Mouse (Mus musculus) kidney, embryonic 15.5 days (tissue): ENCODE data around the gene Pgm3. TPM values are rescaled to one million over a fixed set of nuclear protein-coding genes. Genes with fewer than 3 reads are reported as not detected.

Source experiments
- ATAC-seq: fragments of 200-750 bp; cut with Nextera tagmentation; replicated peaks from 2 replicates; pipeline ENCODE4 v1.8.0; 2017; ENCODE audit warnings: moderate TSS enrichment; ENCODE audit not compliant: low FRiP score
- H3K27ac ChIP-seq: fragments of 300-500 bp; sonication (generic); 2 replicates; pipeline ENCODE4 v1.5.1; 2015; ENCODE audit warnings: mild to moderate bottlenecking, inconsistent platforms
- H3K27me3 ChIP-seq: fragments of 300-500 bp; sonication (generic); 2 replicates; pipeline ENCODE4 v1.6.1; 2015; ENCODE audit warnings: inconsistent platforms
- H3K36me3 ChIP-seq: fragments of 300-500 bp; sonication (generic); 2 replicates; pipeline ENCODE4 v1.6.1; 2015; ENCODE audit warnings: inconsistent platforms
- H3K4me1 ChIP-seq: fragments of 300-500 bp; sonication (generic); 2 replicates; pipeline ENCODE4 v1.6.1; 2015; ENCODE audit warnings: inconsistent platforms
- H3K4me2 ChIP-seq: fragments of 300-500 bp; sonication (generic); 2 replicates; pipeline ENCODE4 v1.6.1; 2015; ENCODE audit warnings: moderate library complexity, mild to moderate bottlenecking, inconsistent platforms
- H3K4me3 ChIP-seq: fragments of 300-500 bp; sonication (generic); replicated peaks from 2 replicates; pipeline ENCODE4 v1.5.1; 2015; ENCODE audit warnings: mild to moderate bottlenecking, inconsistent platforms
- H3K9ac ChIP-seq: fragments of 300-500 bp; sonication (generic); 2 replicates; pipeline ENCODE4 v1.6.1; 2015; ENCODE audit warnings: mild to moderate bottlenecking, inconsistent platforms
- H3K9me3 ChIP-seq: fragments of 300-500 bp; sonication (generic); replicated peaks from 2 replicates; pipeline ENCODE4 v1.6.1; 2016; ENCODE audit warnings: inconsistent platforms
- WGBS: fragments of 180-500 bp; shearing (Covaris S2); methylation state at CpG from one replicate; pipeline ENCODE4 v1.1.7; 2015; ENCODE audit warnings: mixed read lengths; 5-methylcytosine and 5-hydroxymethylcytosine counted together
- polyA plus RNA-seq: library from polyadenylated mRNA; unstranded; fragments of >200 nt; fragmentation: Nextera tagmentation; extraction: Ambion mirVana; gene quantifications from 2 replicates; pipeline ENCODE4 v1.2.1, GENCODE M21; 2015

Gene Pgm3
- polyA plus RNA-seq, 1 experiment from 2014 or later: 40.6 TPM

- peaks cover 69% of the 10 kb centered on the region for H3K36me3 ChIP-seq
- H3K9me3 ChIP-seq: no peaks in the 10 kb centered on the region
- no peak overlapping the region for H3K9ac ChIP-seq
- no peak for ATAC-seq
- no peaks in the 10 kb centered on the region for H3K4me1 ChIP-seq
- no peak overlapping the region for H3K4me3 ChIP-seq
- no peak overlapping the region for H3K27ac ChIP-seq
- H3K4me2 ChIP-seq: no peak overlapping the region
- no peaks in the 10 kb centered on the region for H3K27me3 ChIP-seq
- WGBS: 86% methylated on average over 3 of the region's 3 CpGs
These were observed 20.9 kb downstream of the Pgm3 start for GRCm38 (mm10) chr9:86550717-86551116.

GRCm38 (mm10) chr9:86549637-86550162, 21.9 kb downstream of the Pgm3 start:
- Histone ChIP-seq H3K9me3 (no peaks in the 10 kb centered on the region), H3K27ac (no peak overlapping the region), H3K4me3 (no peak overlapping the region), H3K27me3 (no peaks in the 10 kb centered on the region), H3K36me3 (peaks cover 70% of the 10 kb centered on the region), H3K4me2 (no peak overlapping the region), H3K9ac (no peak overlapping the region), H3K4me1 (no peaks in the 10 kb centered on the region)
- WGBS: 81% methylated on average over 5 of the region's 5 CpGs
- ATAC-seq: no peak

DNA sequence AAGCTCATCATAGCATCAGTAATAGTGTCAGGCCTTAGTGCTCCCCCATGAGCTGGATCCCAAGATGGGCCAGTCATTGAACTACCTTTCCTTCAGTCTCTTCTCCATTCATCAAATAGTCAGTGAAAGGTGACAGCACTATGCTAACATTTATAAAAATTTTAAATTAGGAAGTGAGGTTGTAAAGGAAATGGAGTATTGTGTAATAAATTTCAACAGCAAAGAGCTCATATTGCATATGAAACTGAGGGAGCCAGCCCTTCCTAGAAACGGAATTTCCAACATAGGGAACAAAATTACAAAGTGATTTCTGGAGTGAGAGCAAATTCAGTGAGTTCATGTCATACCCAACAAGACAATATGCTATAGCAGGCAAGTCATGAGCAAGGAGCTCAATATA, 27.1 kb downstream of the Pgm3 start:
- H3K4me2 ChIP-seq: no peak overlapping the region
- ATAC-seq: no peak
- no peaks in the 10 kb centered on the region for H3K4me1 ChIP-seq
- no peak overlapping the region for H3K27ac ChIP-seq
- peaks cover 75% of the 10 kb centered on the region for H3K36me3 ChIP-seq
- H3K9me3 ChIP-seq: no peaks in the 10 kb centered on the region
- WGBS: 74% methylated on average over 1 of the region's 1 CpGs
- no peak overlapping the region for H3K4me3 ChIP-seq
- no peaks in the 10 kb centered on the region for H3K27me3 ChIP-seq
- H3K9ac ChIP-seq: no peak overlapping the region

DNA sequence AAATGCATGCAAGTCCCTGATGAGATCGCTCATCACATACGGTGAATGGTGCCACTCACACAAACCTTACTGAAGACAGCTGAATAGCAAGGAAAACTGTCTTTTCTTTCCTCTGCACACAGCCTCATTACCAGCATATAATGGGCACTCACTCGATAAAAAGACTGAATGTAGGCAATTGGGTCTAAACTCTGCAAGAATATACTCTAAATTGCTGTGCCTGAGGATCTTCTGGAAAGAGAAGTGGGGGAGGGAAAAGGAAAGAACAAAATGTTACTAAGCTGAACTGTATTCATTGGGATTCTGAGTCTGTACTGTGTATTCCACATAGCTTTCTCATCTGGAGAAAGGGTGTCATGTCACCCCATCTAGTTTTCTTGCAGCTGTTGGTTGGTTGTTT, 28.2 kb downstream of the Pgm3 start:
- no peak overlapping the region for H3K4me3 ChIP-seq

GRCm38 (mm10) chr9:86534071-86534470, 37.6 kb downstream of the Pgm3 start:
- H3K9me3 ChIP-seq: no peaks in the 10 kb centered on the region
- H3K4me2 ChIP-seq: no peak overlapping the region
- no peak overlapping the region for H3K9ac ChIP-seq
- 88% methylated on average over 5 of the region's 5 CpGs for WGBS
- no peaks in the 10 kb centered on the region for H3K27me3 ChIP-seq
- peaks cover 35% of the 10 kb centered on the region for H3K36me3 ChIP-seq
- ATAC-seq: no peak
- no peaks in the 10 kb centered on the region for H3K4me1 ChIP-seq
- no peak overlapping the region for H3K27ac ChIP-seq
- H3K4me3 ChIP-seq: no peak overlapping the region

More for the DNA sequence above, 28.2 kb downstream of the Pgm3 start:
- Histone ChIP-seq H3K9ac (no peak overlapping the region), H3K4me1 (no peaks in the 10 kb centered on the region), H3K27me3 (no peaks in the 10 kb centered on the region), H3K4me2 (no peak overlapping the region), H3K9me3 (no peaks in the 10 kb centered on the region), H3K27ac (no peak overlapping the region), H3K36me3 (peaks cover 67% of the 10 kb centered on the region)
- ATAC-seq: no peak
- WGBS: 94% methylated on average over 3 of the region's 3 CpGs

DNA sequence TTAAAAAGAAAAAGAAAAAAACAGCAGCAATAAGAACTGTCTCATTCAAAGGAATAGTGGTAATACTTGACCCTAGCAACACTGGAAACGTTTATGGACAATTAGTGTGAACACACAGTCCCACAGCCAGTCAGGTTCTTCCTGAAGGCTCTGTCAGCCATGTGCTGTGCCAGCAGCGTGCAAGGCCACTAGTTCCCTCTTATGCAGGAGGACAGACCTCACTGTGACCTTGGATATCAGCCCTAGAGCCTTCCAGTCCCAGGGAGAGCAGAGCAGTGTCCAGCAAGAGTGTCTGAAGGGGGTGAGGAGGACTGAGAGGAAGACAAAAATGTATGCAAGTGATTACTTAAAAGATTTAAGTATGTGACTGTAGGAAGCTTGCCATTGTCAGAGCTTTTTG, 46.0 kb downstream of the Pgm3 start:
- peaks cover 41% of the 10 kb centered on the region for H3K36me3 ChIP-seq
- H3K4me1 ChIP-seq: no peaks in the 10 kb centered on the region
- no peak overlapping the region for H3K9ac ChIP-seq
- H3K27me3 ChIP-seq: no peaks in the 10 kb centered on the region
- H3K27ac ChIP-seq: no peak overlapping the region
- H3K4me3 ChIP-seq: no peak overlapping the region
- ATAC-seq: no peak
- 59% methylated on average over 2 of the region's 2 CpGs for WGBS
- no peaks in the 10 kb centered on the region for H3K9me3 ChIP-seq
- no peak overlapping the region for H3K4me2 ChIP-seq

DNA sequence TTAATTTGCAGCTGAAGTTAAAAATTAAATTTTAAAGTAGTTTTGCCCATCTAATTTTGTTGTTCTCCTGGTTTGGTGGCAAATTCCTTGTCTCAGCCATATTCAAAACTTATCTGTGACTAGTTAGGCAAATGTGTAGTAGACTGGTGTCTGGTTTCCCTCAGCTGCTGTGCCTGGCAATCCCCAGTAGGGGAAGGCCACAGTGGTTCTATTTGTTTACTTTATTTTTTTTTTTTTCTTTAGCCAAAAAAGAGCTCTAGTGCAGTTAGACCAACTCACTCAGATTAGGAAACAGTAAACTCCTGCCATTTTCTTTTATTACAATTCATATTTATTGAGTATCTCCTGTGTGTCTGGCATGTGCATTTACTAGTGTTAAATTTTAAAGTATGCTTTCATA, 49.3 kb downstream of the Pgm3 start:
- no peak for ATAC-seq

DNA sequence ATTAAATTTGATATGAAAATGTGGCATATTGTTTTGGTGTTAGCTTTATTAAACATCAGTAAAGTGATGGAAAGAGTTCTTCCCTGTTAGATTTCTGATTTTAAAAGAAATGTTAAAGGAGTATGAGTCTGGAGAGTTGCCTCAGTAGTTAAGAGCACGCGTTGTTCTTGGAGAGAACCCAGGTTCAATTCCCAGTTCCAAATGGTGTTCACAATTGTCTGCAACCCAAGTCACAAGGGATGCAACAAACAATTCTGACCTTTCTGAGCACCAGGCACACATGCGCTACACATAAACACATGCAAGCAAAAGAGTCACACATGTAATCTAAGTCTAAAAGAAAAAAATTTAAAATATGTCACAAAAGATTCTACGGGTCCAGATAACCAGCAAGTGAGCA, 56.8 kb downstream of the Pgm3 start:
- H3K9ac ChIP-seq: no peak overlapping the region
- H3K27me3 ChIP-seq: no peaks in the 10 kb centered on the region
- H3K4me1 ChIP-seq: no peaks in the 10 kb centered on the region
- H3K27ac ChIP-seq: no peak overlapping the region
- WGBS: 98% methylated on average over 4 of the region's 4 CpGs
- H3K9me3 ChIP-seq: no peaks in the 10 kb centered on the region
- peaks cover 56% of the 10 kb centered on the region for H3K36me3 ChIP-seq
- no peak for ATAC-seq
- no peak overlapping the region for H3K4me3 ChIP-seq
- H3K4me2 ChIP-seq: no peak overlapping the region

More for the DNA sequence above, 49.3 kb downstream of the Pgm3 start:
- H3K27me3 ChIP-seq: no peaks in the 10 kb centered on the region
- H3K9ac ChIP-seq: no peak overlapping the region
- H3K4me2 ChIP-seq: no peak overlapping the region
- no peak overlapping the region for H3K4me3 ChIP-seq
- no peak overlapping the region for H3K27ac ChIP-seq
- H3K4me1 ChIP-seq: no peaks in the 10 kb centered on the region
- no peaks in the 10 kb centered on the region for H3K9me3 ChIP-seq
- H3K36me3 ChIP-seq: peaks cover 47% of the 10 kb centered on the region

- WGBS: 92% methylated on average over 3 of the region's 3 CpGs
These were observed 57.3 kb downstream of the Pgm3 start for GRCm38 (mm10) chr9:86514390-86514789.

GRCm38 (mm10) chr9:86513733-86514132, 57.9 kb downstream of the Pgm3 start:
- no peak; the same call in 1 of the 2 replicates for ATAC-seq
- Histone ChIP-seq H3K4me1 (no peaks in the 10 kb centered on the region), H3K9ac (no peak overlapping the region), H3K27ac (no peak overlapping the region), H3K36me3 (peaks cover 52% of the 10 kb centered on the region), H3K4me3 (no peak overlapping the region), H3K27me3 (no peaks in the 10 kb centered on the region), H3K4me2 (no peak overlapping the region), H3K9me3 (no peaks in the 10 kb centered on the region)
- 83% methylated on average over 5 of the region's 5 CpGs for WGBS

More at GRCm38 (mm10) chr9:86514390-86514789, 57.3 kb downstream of the Pgm3 start:
- Histone ChIP-seq H3K4me2 (no peak overlapping the region), H3K4me3 (no peak overlapping the region), H3K27me3 (no peaks in the 10 kb centered on the region), H3K9me3 (no peaks in the 10 kb centered on the region), H3K9ac (no peak overlapping the region), H3K36me3 (peaks cover 55% of the 10 kb centered on the region), H3K27ac (no peak overlapping the region), H3K4me1 (no peaks in the 10 kb centered on the region)
- ATAC-seq: no peak

GRCm38 (mm10) chr9:86507437-86507836, 64.2 kb downstream of the Pgm3 start:
- no peak overlapping the region for H3K4me3 ChIP-seq
- H3K27me3 ChIP-seq: no peaks in the 10 kb centered on the region
- H3K9me3 ChIP-seq: no peaks in the 10 kb centered on the region
- no peak overlapping the region for H3K27ac ChIP-seq
- no peaks in the 10 kb centered on the region for H3K4me1 ChIP-seq
- H3K36me3 ChIP-seq: peaks cover 16% of the 10 kb centered on the region
- WGBS: 90% methylated on average over 4 of the region's 4 CpGs
- ATAC-seq: no peak
- H3K4me2 ChIP-seq: no peak overlapping the region
- H3K9ac ChIP-seq: no peak overlapping the region
